Mouse (Mus musculus) limb, embryonic 14.5 days (tissue): ENCODE measurements around the gene C730034F03Rik. TPM values are rescaled to one million over a fixed set of nuclear protein-coding genes. Genes with fewer than 3 reads are reported as not detected.

Source experiments
- ATAC-seq: fragments of 200-750 bp; cut with Nextera tagmentation; 2 replicates; pipeline ENCODE4 v1.8.0; 2017; ENCODE audit warnings: low read depth, moderate number of reproducible peaks, moderate TSS enrichment; ENCODE audit not compliant: low FRiP score
- DNase-seq: peaks from one replicate; pipeline ENCODE4 v3.0.0-alpha.2; 2015; ENCODE audit warnings: low spot score
- H3K27ac ChIP-seq: fragments of 300-500 bp; sonication (generic); replicated peaks from 2 replicates; pipeline ENCODE4 v1.5.1; 2014; ENCODE audit warnings: low read depth, mild to moderate bottlenecking, low read length, moderate library complexity, mixed read lengths
- H3K27me3 ChIP-seq: fragments of 300-500 bp; sonication (generic); 2 replicates; pipeline ENCODE4 v1.6.1; 2014; ENCODE audit warnings: low read length, mixed read lengths; ENCODE audit not compliant: control insufficient read depth, insufficient read depth
- H3K36me3 ChIP-seq: fragments of 300-500 bp; sonication (generic); 2 replicates; pipeline ENCODE4 v1.6.1; 2014; ENCODE audit warnings: mild to moderate bottlenecking, low read length, moderate library complexity, mixed read lengths; ENCODE audit not compliant: control insufficient read depth, insufficient read depth
- H3K4me1 ChIP-seq: fragments of 300-500 bp; sonication (generic); 2 replicates; pipeline ENCODE4 v1.6.1; 2014; ENCODE audit warnings: antibody characterized with exemption, low read length, mixed read lengths; ENCODE audit not compliant: control insufficient read depth, insufficient read depth
- H3K4me2 ChIP-seq: fragments of 300-500 bp; sonication (generic); replicated peaks from 2 replicates; pipeline ENCODE4 v1.6.1; 2014; ENCODE audit warnings: low read depth, mild to moderate bottlenecking, low read length, moderate library complexity; ENCODE audit not compliant: severe bottlenecking
- H3K4me3 ChIP-seq: fragments of 300-500 bp; sonication (generic); replicated peaks from 2 replicates; pipeline ENCODE4 v1.5.1; 2014; ENCODE audit warnings: low read length
- H3K9ac ChIP-seq: fragments of 300-500 bp; sonication (generic); 2 replicates; pipeline ENCODE4 v1.6.1; 2014; ENCODE audit warnings: mild to moderate bottlenecking, low read depth, low read length, moderate library complexity; ENCODE audit not compliant: severe bottlenecking
- H3K9me3 ChIP-seq: fragments of 300-500 bp; sonication (generic); 2 replicates; pipeline ENCODE4 v1.6.1; 2016; ENCODE audit warnings: low read length; ENCODE audit not compliant: control insufficient read depth
- POLR2A ChIP-seq: fragments of 200-500 bp; IDR thresholded peaks from 2 replicates; pipeline ENCODE4 v1.8.0; 2012; ENCODE audit warnings: inconsistent platforms, mild to moderate bottlenecking, moderate library complexity, borderline replicate concordance; ENCODE audit not compliant: insufficient read depth, insufficient read length; ENCODE audit errors: extremely low read depth
- WGBS: fragments of 180-500 bp; shearing (Covaris S2); extraction: QIAGEN DNeasy Blood & Tissue Kit; methylation state at CpG from one replicate; pipeline ENCODE4 v1.1.7; 2014; 5-methylcytosine and 5-hydroxymethylcytosine counted together
- polyA plus RNA-seq, 2 experiments: library from polyadenylated mRNA; depleted of rRNA in 1 of 2; stranded (reverse) in 1 of 2; unstranded in 1 of 2; fragments of >200 nt; fragmentation: Nextera tagmentation in 1 of 2; extraction: Ambion mirVana in 1 of 2; gene quantifications; 2 replicates each; pipeline versions ENCODE4 v1.2.1 to v1.2.3; 2012 to 2014

Gene C730034F03Rik
- polyA plus RNA-seq, 2 experiments, result 1.4 to 1.8 TPM

DNA sequence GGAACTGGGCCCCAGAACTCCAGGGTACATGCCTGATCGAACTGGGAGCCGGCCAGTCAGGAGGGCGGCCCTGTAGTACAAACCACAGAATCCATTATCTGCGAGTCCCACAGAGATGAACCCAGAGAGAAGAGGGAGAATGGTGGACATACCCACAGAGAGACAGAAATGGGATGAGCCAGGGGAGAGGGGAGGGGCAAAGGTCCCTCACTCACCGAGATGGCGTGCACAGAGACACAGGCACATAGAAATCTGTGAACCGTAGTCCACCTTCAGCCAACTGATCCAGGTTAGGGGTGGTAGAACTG, 45.9 kb downstream of the C730034F03Rik start:
- Histone ChIP-seq H3K4me3 (peak overlapping the region; percentile 46), H3K4me1 (peaks cover 7% of the 10 kb centered on the region; the same call in 1 of the 2 replicates), H3K27me3 (no peaks in the 10 kb centered on the region), H3K36me3 (no peaks in the 10 kb centered on the region), H3K9ac (peak overlapping the region; percentile 64; the same call in 1 of the 2 replicates), H3K4me2 (peak overlapping the region; percentile 93), H3K27ac (no peak overlapping the region), H3K9me3 (no peaks in the 10 kb centered on the region)
- ATAC-seq (no peak), DNase-seq (no peak)
- 90% methylated on average over 7 of the region's 7 CpGs for WGBS
- no peak for TF ChIP-seq POLR2A

GRCm38 (mm10) chr15:89475611-89476474, 46.5 kb downstream of the C730034F03Rik start:
- peak; percentile 49; the same call in 1 of the 2 replicates for TF ChIP-seq POLR2A
- DNase-seq (peak; percentile 93), ATAC-seq (peak; percentile 98)
- Histone ChIP-seq H3K4me2 (peak overlapping the region; percentile 93), H3K27me3 (no peaks in the 10 kb centered on the region), H3K4me3 (peak overlapping the region; percentile 46), H3K9ac (peak overlapping the region; percentile 64), H3K4me1 (peaks cover 7% of the 10 kb centered on the region; the same call in 1 of the 2 replicates), H3K27ac (peak overlapping the region; percentile 1; the same call in 1 of the 2 replicates), H3K36me3 (no peaks in the 10 kb centered on the region), H3K9me3 (no peaks in the 10 kb centered on the region)
- WGBS, result 11% methylated on average over 35 of the region's 44 CpGs

- Histone ChIP-seq H3K4me3 (peak overlapping the region; percentile 46), H3K27me3 (no peaks in the 10 kb centered on the region), H3K9me3 (no peaks in the 10 kb centered on the region), H3K27ac (0 out of 2 replicates have a peak overlapping the region, but pooled peaks have one; percentile 1), H3K4me1 (peaks cover 7% of the 10 kb centered on the region; the same call in 1 of the 2 replicates), H3K9ac (peak overlapping the region; percentile 64), H3K36me3 (no peaks in the 10 kb centered on the region), H3K4me2 (peak overlapping the region; percentile 93)
- ATAC-seq (no peak), DNase-seq (no peak)
- TF ChIP-seq POLR2A, result no peak
- WGBS, result 7% methylated on average over 5 of the region's 5 CpGs
Observed at GRCm38 (mm10) chr15:89476475-89476815, 47.1 kb downstream of the C730034F03Rik start.

DNA sequence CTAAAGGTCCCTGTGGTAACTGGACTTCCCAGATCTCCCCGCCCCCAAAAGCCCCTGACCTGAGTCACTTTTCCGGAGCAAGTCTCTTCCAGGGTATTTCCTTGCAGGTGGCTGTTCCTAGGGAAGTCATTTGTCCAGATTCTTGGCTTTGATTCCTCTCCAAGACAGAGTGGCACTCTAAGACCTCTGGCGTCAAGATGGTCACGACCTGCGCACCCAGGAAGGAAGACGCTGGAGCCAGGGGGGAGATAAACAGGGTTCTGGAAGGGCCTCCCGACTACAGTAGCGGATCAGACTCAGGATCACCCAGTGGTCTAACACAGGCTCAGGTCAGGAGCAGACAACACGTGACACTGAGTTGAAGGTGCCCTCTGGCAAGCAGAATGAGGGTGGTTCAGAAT, 47.7 kb downstream of the C730034F03Rik start, which contains the start of gene Arsa:
Arsa (minus strand) TSS at position 335 of the 401 bp plus-strand sequence.
- ATAC-seq (no peak), DNase-seq (no peak)
- Histone ChIP-seq H3K9me3 (no peaks in the 10 kb centered on the region), H3K27me3 (no peaks in the 10 kb centered on the region), H3K9ac (peak within 1 kb of the TSS; percentile 64), H3K4me1 (peaks cover 7% of the 10 kb centered on the region; the same call in 1 of the 2 replicates), H3K4me3 (peak within 1 kb of the TSS; percentile 46), H3K4me2 (peak within 1 kb of the TSS; percentile 93), H3K27ac (0 out of 2 replicates have a peak within 1 kb of the TSS, but pooled peaks have one; percentile 1), H3K36me3 (no peaks in the 10 kb centered on the region)
- TF ChIP-seq POLR2A, result no peak
- WGBS, result 31% methylated on average over 9 of the region's 9 CpGs

GRCm38 (mm10) chr15:89477806-89478205, 48.4 kb downstream of the C730034F03Rik start:
- Histone ChIP-seq H3K9ac (no peak overlapping the region), H3K4me2 (no peak overlapping the region), H3K9me3 (no peaks in the 10 kb centered on the region), H3K27ac (no peak overlapping the region), H3K4me3 (no peak overlapping the region), H3K27me3 (no peaks in the 10 kb centered on the region), H3K36me3 (no peaks in the 10 kb centered on the region), H3K4me1 (peaks cover 7% of the 10 kb centered on the region; the same call in 1 of the 2 replicates)
- ATAC-seq (no peak), DNase-seq (no peak)
- whole genome bisulfite sequencing, result 57% methylated on average over 8 of the region's 8 CpGs
- TF ChIP-seq POLR2A, result no peak
